Mouse (Mus musculus): ENCODE measurements around the gene Scn4b. TPM values are rescaled to one million over a fixed set of nuclear protein-coding genes. Genes with fewer than 3 reads are reported as not detected.

The Scn4b gene
- polyA plus RNA-seq (2011; ENCODE audit: insufficient read length, low read depth, missing spikeins), result not detected in 2 replicates

DNA sequence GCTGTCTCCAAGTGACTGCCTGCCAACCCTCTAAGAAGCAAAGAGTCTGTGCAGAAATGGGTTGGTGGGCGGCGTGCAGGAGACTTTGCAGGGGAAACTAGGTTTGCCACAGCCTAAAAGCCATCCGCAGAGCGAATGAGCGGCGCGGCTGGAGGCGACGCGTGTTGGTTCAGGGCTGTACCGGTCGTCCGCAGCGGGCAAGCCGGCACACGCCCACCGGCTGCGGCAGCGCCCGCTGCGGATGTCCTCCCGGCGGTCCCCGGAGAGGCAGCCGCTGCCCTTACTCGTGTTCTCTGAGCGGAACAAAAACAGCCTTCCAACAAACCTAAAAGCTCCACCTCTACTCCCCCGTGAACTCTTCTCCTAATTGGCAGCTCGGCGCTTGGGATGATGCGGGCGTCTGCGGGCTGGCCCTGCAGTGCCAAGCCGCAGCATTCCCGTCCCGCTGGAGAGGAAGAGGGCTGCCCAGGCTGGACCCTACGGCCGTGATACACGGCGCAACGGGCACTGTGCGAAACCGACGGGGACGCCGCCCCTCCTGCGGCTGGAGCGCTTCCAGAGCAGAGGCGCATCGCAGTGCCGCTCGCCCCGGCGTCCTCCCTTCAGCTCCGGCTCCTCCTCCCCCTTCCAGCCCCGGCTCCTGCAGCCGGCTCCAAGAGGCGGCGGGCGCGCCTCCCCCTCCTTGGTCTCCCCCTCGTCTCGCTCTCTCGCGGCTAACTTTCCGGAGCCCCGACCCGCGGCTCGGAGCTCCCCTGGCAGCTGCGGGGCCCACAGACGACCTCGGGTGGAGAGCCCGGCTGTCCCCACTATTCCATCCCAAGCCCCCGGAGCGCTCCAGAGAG is at the start of gene Scn4b:
Gene Scn4b (plus strand): TSS at position 205 of the 842 bp plus-strand sequence.
- Histone ChIP-seq H3K27ac (ENCODE audit: insufficient read depth, low read length) (no peak within 1 kb of the TSS), H3K4me3 (ENCODE audit: insufficient read depth, low read length) (peak within 1 kb of the TSS; percentile 29), H3K4me1 (ENCODE audit: control insufficient read depth, insufficient read depth, low read length) (no peaks in the 10 kb centered on the region)
- TF ChIP-seq CTCF (IDR thresholded peaks at IDR 0.05; ENCODE audit: borderline replicate concordance, insufficient read depth, low read length), result no peak
- no peak for TF ChIP-seq POLR2A (IDR thresholded peaks at IDR 0.05; ENCODE audit: low read depth, low read length)

DNA sequence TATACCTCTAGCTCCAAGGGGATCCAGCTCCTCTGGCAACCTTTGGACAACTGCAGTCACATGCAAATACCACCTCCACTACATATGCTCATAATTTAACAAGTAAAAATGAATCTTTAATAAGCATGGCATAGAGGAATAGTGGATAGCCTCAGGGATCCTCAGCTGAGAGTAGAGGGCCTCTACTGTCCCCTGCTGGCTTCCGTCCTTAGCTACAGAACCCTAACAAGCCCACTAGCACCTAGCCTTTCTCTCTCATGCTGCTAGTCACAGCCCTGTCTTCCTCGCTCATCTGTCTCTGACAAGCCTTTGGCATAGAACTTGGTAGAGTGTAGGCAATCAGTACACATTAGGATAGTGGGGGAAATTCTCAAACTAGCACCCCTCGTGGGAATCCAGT is 47.4 kb upstream of the Scn4b start:
- H3K4me3 ChIP-seq (ENCODE audit: insufficient read depth, low read length), result no peak overlapping the region
- H3K27ac ChIP-seq (ENCODE audit: insufficient read depth, low read length), result no peak overlapping the region
- no peaks in the 10 kb centered on the region for H3K4me1 ChIP-seq (ENCODE audit: control insufficient read depth, insufficient read depth, low read length)
- TF ChIP-seq CTCF (IDR thresholded peaks at IDR 0.05; ENCODE audit: borderline replicate concordance, insufficient read depth, low read length) (no peak), POLR2A (IDR thresholded peaks at IDR 0.05; ENCODE audit: low read depth, low read length) (no peak)

DNA sequence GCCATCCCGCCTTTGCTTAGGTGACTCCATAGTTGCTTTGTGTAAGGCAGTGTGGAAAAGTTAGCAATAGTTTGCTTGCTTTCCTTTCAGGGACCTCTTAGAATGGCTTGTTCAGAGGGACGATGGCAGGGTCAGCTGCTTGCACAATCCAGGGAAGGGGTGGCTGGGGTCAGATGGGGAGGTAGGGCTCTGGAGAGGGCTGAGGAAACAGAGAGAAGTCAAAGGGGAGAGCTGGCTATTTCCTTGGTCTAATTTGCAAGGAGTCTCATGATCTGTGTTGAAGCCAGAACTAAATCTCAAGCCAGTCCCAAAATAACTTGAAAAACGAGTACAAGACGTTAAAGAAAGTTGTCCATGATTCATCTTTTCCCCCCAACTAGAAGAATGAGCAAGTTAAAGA is 45.6 kb upstream of the Scn4b start:
- TF ChIP-seq POLR2A (IDR thresholded peaks at IDR 0.05; ENCODE audit: low read depth, low read length) (no peak), CTCF (IDR thresholded peaks at IDR 0.05; ENCODE audit: borderline replicate concordance, insufficient read depth, low read length) (no peak)
- H3K4me1 ChIP-seq (ENCODE audit: control insufficient read depth, insufficient read depth, low read length), result no peaks in the 10 kb centered on the region
- no peak overlapping the region for H3K27ac ChIP-seq (ENCODE audit: insufficient read depth, low read length)
- H3K4me3 ChIP-seq (ENCODE audit: insufficient read depth, low read length), result no peak overlapping the region

DNA sequence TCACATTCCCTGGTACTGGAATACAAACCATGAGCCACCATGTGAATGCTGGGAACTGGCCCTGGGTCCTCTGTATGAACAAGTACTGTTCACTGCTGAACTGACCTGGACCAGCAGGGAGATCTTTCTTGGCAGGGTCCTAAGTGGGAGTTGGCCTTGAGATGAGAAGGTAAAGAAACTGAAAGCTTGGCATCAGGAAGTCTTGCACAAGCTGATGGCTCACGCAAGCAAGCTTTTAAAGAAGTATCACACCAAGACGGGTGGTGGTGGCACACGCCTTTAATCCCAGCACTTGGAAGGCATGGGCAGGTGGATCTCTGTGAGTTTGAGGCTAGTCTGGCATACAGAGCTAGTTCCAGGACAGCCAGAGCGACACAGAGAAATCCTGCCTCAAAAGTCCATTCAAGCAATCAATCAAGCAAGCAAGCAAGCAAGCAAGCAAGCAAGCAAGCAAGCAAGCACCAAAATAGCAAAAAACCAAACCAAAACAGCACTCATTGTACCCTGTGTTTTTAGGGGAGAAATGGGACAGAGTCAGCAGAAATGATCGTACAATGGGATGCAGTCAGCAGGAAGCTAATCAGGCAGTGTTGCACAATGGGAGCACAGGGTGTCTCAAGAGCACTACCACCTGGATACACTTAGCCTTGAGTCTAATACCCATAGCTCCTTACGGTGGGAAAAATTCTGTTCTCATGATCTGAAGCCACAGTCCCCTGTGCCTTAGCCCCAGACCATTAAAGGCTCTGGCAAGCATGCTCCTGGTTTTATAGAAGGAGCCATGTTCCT is 42.9 kb upstream of the Scn4b start:
- Histone ChIP-seq H3K27ac (ENCODE audit: insufficient read depth, low read length) (no peak overlapping the region), H3K4me3 (ENCODE audit: insufficient read depth, low read length) (no peak overlapping the region), H3K4me1 (ENCODE audit: control insufficient read depth, insufficient read depth, low read length) (no peaks in the 10 kb centered on the region)
- TF ChIP-seq CTCF (IDR thresholded peaks at IDR 0.05; ENCODE audit: borderline replicate concordance, insufficient read depth, low read length) (no peak), POLR2A (IDR thresholded peaks at IDR 0.05; ENCODE audit: low read depth, low read length) (no peak)

DNA sequence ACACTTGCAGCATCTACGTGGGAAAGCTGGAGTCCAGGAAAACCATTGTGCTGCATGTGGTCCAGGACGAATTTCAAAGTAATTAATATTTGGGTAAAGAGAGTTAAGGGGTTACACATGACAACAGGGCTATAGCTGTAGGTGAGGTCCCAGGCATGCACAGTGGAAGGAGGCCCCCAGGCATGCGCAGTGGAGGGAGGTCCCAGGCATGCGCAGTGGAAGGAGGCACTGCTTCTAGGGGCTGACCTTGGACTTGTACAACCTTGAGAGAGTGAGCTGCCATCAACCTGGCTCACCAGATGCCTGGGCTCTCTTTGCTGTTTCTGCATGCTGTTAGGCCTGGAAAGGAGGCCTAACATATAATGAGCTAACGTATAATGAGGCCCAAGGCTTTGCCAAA is 40.3 kb upstream of the Scn4b start:
- no peaks in the 10 kb centered on the region for H3K4me1 ChIP-seq (ENCODE audit: control insufficient read depth, insufficient read depth, low read length)
- TF ChIP-seq CTCF (IDR thresholded peaks at IDR 0.05; ENCODE audit: borderline replicate concordance, insufficient read depth, low read length), result no peak
- no peak for TF ChIP-seq POLR2A (IDR thresholded peaks at IDR 0.05; ENCODE audit: low read depth, low read length)
- H3K4me3 ChIP-seq (ENCODE audit: insufficient read depth, low read length), result no peak overlapping the region
- no peak overlapping the region for H3K27ac ChIP-seq (ENCODE audit: insufficient read depth, low read length)

DNA sequence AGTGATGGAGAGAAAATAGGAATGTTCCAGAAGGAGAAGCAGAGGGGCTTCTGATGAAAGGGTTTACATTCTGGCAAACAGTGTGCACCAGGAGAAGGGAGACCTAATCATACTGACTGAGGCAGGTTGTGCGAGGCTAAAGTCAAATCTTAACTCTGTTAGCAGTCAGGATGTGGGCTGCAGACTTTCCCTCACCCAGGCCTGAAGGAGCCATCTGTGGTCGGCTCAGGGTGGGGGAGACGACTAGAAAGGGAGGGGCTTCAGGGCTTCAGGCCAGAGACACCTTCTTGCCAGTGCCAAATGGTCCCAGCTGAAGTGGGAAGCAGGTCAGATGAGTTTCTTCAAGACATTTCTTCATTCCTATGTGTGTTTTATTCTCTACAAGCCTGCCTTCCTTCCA is 39.8 kb upstream of the Scn4b start:
- H3K4me1 ChIP-seq (ENCODE audit: control insufficient read depth, insufficient read depth, low read length), result no peaks in the 10 kb centered on the region
- no peak overlapping the region for H3K4me3 ChIP-seq (ENCODE audit: insufficient read depth, low read length)
- TF ChIP-seq POLR2A (IDR thresholded peaks at IDR 0.05; ENCODE audit: low read depth, low read length) (no peak), CTCF (IDR thresholded peaks at IDR 0.05; ENCODE audit: borderline replicate concordance, insufficient read depth, low read length) (no peak)
- H3K27ac ChIP-seq (ENCODE audit: insufficient read depth, low read length), result no peak overlapping the region

DNA sequence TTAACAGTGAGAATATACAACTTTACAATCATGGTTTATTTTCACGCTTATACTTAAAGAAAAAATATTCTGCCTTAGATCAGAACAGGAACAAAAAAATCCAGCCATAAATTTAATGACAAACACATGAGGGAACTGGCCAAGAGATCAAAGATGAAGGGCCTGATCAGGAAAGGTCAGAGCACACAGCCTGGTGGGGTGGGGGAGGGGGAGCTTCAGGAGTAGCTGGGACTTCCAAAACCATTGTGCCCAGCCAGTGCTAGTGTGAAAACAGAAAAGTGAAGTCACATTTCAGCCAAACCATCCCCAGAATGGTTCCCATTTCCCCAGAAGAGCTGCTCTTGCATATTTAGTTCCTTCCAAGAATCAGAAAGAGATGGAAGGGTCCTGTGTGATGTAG is 35.7 kb upstream of the Scn4b start:
- H3K4me1 ChIP-seq (ENCODE audit: control insufficient read depth, insufficient read depth, low read length), result no peaks in the 10 kb centered on the region
- no peak overlapping the region for H3K4me3 ChIP-seq (ENCODE audit: insufficient read depth, low read length)
- no peak for TF ChIP-seq POLR2A (IDR thresholded peaks at IDR 0.05; ENCODE audit: low read depth, low read length)
- no peak for TF ChIP-seq CTCF (IDR thresholded peaks at IDR 0.05; ENCODE audit: borderline replicate concordance, insufficient read depth, low read length)
- no peak overlapping the region for H3K27ac ChIP-seq (ENCODE audit: insufficient read depth, low read length)

DNA sequence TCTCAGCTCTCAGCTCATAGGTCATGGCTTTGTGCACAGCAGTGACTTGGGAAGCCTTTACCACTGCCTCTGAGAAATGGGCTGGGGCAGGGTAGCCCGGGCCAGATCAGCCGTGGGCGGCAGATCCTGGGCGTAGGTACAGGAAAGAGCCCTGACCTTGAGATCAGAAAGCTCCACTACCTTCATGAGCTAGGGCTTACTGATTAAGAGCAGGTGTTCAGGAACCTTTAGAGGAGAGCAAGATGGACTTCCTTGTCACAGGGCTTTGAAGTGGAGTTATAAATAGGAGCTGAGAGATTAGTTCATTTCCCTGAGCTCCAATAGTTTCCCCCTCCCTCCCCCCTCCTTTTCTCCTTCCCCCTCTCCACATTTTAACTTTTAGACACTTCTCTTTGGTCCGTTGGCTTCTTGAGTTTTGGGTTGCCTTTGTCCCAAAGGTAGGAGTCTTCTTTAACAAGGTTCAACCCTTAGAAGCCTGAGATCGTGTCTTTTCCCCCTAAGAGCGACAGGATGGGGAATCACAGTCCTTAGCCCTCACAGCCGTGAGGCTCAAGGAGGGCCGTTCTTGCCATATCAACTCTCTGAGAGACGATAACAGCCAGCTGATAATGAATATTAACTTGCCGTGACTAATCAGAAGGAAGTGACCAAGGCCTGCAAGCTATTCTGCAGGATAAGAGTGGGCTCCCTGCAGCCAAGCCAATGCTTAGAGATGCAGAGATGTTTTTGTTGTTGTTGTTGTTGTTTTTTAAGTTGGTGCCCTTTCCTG is 34.8 kb upstream of the Scn4b start:
- Histone ChIP-seq H3K27ac (ENCODE audit: insufficient read depth, low read length) (no peak overlapping the region), H3K4me1 (ENCODE audit: control insufficient read depth, insufficient read depth, low read length) (no peaks in the 10 kb centered on the region), H3K4me3 (ENCODE audit: insufficient read depth, low read length) (no peak overlapping the region)
- TF ChIP-seq CTCF (IDR thresholded peaks at IDR 0.05; ENCODE audit: borderline replicate concordance, insufficient read depth, low read length), result no peak
- no peak for TF ChIP-seq POLR2A (IDR thresholded peaks at IDR 0.05; ENCODE audit: low read depth, low read length)

DNA sequence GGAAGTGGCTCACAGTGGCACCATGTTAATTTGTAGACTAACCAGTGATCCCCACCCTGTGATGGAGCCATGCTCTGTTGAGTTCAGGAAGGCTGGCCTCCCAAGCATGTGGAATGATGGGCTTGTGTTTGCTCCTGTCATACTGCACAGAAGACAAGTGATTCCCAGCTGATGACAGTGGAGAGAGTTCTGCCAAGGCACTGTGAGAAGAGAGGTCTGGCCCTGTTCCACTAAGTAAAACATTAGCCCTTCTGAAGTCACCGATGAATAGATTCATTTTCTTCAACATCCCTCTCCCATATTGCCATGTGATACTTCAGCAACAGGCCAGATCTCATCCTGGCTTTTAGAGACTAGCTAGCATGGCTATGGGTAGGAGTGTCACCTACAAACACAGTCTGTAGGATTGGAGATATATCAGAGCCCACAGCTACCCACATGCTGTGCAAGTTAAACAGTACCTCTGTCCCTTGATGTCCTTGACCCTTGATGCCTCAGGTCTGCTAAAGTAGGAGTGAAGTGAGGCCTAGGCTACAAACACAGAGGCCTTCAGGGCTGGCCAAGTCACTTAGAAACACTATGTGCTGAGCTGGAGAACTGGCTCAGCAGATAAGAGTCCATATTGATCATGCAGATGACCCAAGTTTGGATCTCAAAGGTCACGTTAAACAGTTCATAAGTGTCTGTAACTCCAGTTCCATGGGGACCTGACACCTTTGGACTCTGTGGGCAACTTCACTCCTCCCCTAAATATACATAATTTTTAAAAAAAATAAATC is 32.4 kb upstream of the Scn4b start:
- Histone ChIP-seq H3K4me3 (ENCODE audit: insufficient read depth, low read length) (no peak overlapping the region), H3K27ac (ENCODE audit: insufficient read depth, low read length) (no peak overlapping the region), H3K4me1 (ENCODE audit: control insufficient read depth, insufficient read depth, low read length) (no peaks in the 10 kb centered on the region)
- TF ChIP-seq CTCF (IDR thresholded peaks at IDR 0.05; ENCODE audit: borderline replicate concordance, insufficient read depth, low read length), result no peak
- no peak for TF ChIP-seq POLR2A (IDR thresholded peaks at IDR 0.05; ENCODE audit: low read depth, low read length)
